Mouse (Mus musculus): ENCODE measurements around the gene Fgfr2.

DNA sequence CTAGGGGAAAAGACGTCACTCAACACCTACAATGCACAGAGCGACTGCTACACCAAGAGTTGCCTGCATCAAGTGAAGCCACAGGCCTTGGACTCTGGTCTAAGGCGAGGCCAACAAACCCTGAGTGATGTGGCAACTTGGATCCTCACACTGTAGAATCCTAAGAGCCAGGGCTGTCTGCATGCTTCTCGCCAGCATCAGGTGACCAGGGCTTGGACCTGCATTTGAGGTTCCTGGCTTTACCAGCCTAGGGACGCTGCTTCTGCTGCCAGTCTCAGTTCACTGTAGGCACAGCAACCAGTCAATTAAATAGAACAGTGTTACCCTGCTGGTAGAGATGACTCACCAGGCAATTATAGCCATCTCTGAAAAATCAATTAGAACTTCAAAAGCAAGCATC, 1011.4 kb downstream of the Fgfr2 start:
- TF ChIP-seq CTCF (conservative IDR thresholded peaks at IDR 0.05; ENCODE audit: low read length): no peak
- no peak for TF ChIP-seq NANOG (IDR thresholded peaks at IDR 0.05; ENCODE audit: borderline replicate concordance, low read length)
- no peak for TF ChIP-seq POU5F1 (IDR thresholded peaks at IDR 0.05; ENCODE audit: borderline replicate concordance, low read length)

Data from E14TG2a.4 (cell line).